Mouse (Mus musculus) erythroblast, adult 5-6 weeks (primary cell): ENCODE results near the gene Entpd1. TPM values are rescaled to one million over a fixed set of nuclear protein-coding genes. Genes with fewer than 3 reads are reported as not detected.

Experiments
- ATAC-seq: replicated peaks from 2 replicates; pipeline ENCODE4 v1.8.0; 2016; ENCODE audit warnings: moderate number of reproducible peaks, mild to moderate bottlenecking, moderate TSS enrichment, inconsistent platforms; ENCODE audit not compliant: poor library complexity, low FRiP score, severe bottlenecking
- total RNA-seq, 2 experiments: library from RNA; stranded (forward) in 1 of 2; stranded (reverse) in 1 of 2; fragments of 150-400 nt in 1 of 2; fragments of 200-764, 138-1000 nt in 1 of 2; gene quantifications; 2 replicates each; pipeline versions ENCODE4 v1.2.3 to v1.2.4; 2015 to 2017; ENCODE audit warnings: low replicate concordance in 2 of 2

Gene Entpd1
- total RNA-seq, 2 experiments from 2014 or later = 13.1 to 26.1 TPM

- ATAC-seq = peak; percentile 88
Measured at GRCm38 (mm10) chr19:40754311-40754710, 142.1 kb downstream of the Entpd1 start.

- ATAC-seq = no peak
Measured at GRCm38 (mm10) chr19:40760071-40760470, 147.9 kb downstream of the Entpd1 start.

DNA sequence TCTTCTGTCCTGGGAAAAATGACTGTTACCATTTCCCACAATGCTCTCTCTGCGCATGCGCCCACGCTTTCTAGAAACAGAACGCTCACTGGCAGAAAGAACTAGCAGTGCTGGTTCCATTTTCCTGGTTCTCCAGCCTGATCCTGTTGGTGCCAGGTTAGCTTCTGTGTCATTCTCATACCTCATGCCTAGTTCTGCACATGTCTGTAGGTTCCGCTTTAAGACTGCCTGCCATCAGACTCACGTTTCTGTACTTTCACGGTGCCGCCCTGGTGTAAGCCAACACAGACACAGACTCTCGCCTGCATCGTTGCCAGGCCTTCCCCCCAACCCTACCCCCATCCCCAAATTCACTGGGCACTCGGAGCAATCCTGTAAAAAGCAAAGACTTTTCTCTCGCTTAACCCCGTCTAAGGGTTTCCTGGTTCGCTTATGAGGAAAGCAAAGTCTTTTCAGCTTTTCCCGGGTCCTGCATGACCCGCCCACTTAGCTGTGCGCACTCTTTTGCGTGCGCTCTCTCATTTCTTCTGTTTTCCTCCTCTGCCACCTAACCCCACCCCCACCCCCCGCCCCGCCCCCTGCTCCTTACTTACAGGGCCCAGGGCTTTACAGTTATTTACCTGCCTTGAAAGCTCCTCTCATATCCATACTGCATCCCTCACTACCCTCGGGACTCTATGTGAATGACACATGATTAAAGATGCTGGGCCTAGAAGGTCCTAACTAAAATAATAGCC is 150.0 kb downstream of the Entpd1 start:
- peak; percentile 66; the same call in 1 of the 2 replicates for ATAC-seq

DNA sequence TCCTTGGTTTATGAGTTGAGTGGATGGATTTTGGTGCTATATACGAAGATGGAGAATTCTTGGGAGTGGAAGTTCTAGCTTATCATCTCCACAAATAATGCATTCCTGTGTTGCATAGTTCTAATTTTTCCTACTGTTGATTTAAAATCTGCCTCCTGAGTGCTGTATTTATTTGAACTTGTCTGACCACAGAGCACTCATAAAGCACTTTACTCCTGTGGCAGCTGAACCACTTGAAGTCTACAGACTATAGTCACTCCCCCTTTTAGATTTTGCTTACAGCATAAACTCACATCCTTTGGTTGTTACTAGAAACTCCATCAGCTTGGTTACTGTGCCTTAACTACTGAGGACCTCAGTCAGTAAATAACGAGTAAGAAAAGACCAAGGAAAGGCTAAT is 155.0 kb downstream of the Entpd1 start:
- ATAC-seq = no peak

DNA sequence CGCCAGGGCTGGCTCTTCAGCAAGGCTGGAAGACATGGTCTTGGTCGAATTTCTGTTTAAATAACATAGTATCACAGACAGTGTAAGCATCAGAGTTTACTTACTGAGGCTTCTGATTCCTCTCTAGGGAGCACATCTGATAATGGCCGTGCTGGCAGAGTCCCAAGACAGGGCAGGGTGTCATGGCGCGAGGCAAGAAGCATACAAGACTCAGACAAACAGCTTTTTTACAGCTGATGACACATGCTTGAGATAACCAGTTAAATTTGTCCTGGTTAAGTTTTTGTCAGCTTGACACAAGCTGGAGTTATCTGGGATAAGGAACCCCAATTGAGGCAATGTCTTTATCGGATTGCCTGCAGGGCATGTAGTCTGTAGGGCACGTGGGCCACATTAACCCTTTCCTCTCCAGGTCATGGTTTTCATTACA is 157.2 kb downstream of the Entpd1 start:
- ATAC-seq = peak; percentile 92

- ATAC-seq = no peak
Measured at GRCm38 (mm10) chr19:40788004-40788714, 176.0 kb downstream of the Entpd1 start.

DNA sequence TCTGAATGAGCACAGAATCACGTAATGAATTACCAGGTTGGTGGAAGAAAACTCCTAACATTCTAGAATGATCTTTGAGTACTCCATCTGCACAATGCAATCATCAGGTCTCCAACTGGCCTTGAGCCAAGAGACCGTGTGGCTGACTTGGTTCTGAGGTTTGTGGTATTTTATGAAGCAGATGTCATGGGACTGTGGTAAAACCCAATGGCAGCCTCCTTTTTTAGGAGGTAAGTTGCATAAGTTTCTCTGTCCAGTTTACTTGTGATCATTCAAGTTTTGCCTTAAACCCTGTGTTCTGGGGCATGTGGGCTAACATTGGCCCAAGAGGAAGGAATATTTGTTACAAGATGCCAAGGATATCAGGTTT is 176.5 kb downstream of the Entpd1 start:
- ATAC-seq = no peak

Other genes starting within 250 kb of the Entpd1 start
- 28.8 and 41.5 TPM in 2 replicates for gene Sorbs1, start 98.6 kb upstream of the Entpd1 start, total RNA-seq (2015; ENCODE audit: low replicate concordance)
- gene Sorbs1, start 98.6 kb upstream of the Entpd1 start, total RNA-seq (2017; ENCODE audit: low replicate concordance) = 45.9 and 46.2 TPM in 2 replicates
- 8.2 and 12.5 TPM in 2 replicates for gene Aldh18a1, start 23.9 kb upstream of the Entpd1 start, total RNA-seq (2015; ENCODE audit: low replicate concordance)
- 6.4 and 6.8 TPM in 2 replicates for gene Aldh18a1, start 23.9 kb upstream of the Entpd1 start, total RNA-seq (2017; ENCODE audit: low replicate concordance)
- 0.63 TPM in 1 of 2 replicates, not detected in the other for gene Tctn3, start 133 bp upstream of the Entpd1 start, total RNA-seq (2015; ENCODE audit: low replicate concordance)
- 0.14 and 0.68 TPM in 2 replicates for gene Tctn3, start 133 bp upstream of the Entpd1 start, total RNA-seq (2017; ENCODE audit: low replicate concordance)
- 0.63 TPM in 1 of 2 replicates, not detected in the other for gene Cc2d2b, start 136.4 kb downstream of the Entpd1 start, total RNA-seq (2015; ENCODE audit: low replicate concordance)
- not detected in 2 replicates for gene Cc2d2b, start 136.4 kb downstream of the Entpd1 start, total RNA-seq (2017; ENCODE audit: low replicate concordance)
- gene Ccnj, start 218.9 kb downstream of the Entpd1 start, total RNA-seq (2015; ENCODE audit: low replicate concordance) = 0.84 and 1.7 TPM in 2 replicates
- gene Ccnj, start 218.9 kb downstream of the Entpd1 start, total RNA-seq (2017; ENCODE audit: low replicate concordance) = 1.2 and 2.4 TPM in 2 replicates